Mouse (Mus musculus) cortical plate, adult 2 months (tissue): ENCODE data around the gene Sbf2. TPM values are rescaled to one million over a fixed set of nuclear protein-coding genes. Genes with fewer than 3 reads are reported as not detected.
A peak's percentile ranks its signal among the peaks of the same experiment; 100 is the strongest.
"Not testable (repeated sequence)": the region's sequence is repeated elsewhere in the genome, so short reads cannot be mapped to it uniquely, and the experiment has no call there.

Source experiments
- H3K27ac ChIP-seq: fragments of 200-500 bp; 2 replicates; pipeline ENCODE4 v1.5.1; 2012; ENCODE audit warnings: low read length, control low read depth, inconsistent platforms; ENCODE audit not compliant: insufficient read depth
- H3K4me1 ChIP-seq: fragments of 200-500 bp; 2 replicates; pipeline ENCODE4 v1.6.1; 2011; ENCODE audit warnings: low read length; ENCODE audit not compliant: control insufficient read depth, insufficient read depth
- H3K4me3 ChIP-seq: fragments of 200-500 bp; 2 replicates; pipeline ENCODE4 v1.5.1; 2011; ENCODE audit warnings: mild to moderate bottlenecking, low read length, control low read depth; ENCODE audit not compliant: insufficient read depth
- CTCF ChIP-seq: fragments of 200-500 bp; IDR thresholded peaks from 2 replicates; pipeline ENCODE4 v1.5.1; 2011; ENCODE audit warnings: mild to moderate bottlenecking, control low read depth, low read length; ENCODE audit not compliant: insufficient read depth; ENCODE audit errors: extremely low read depth
- POLR2A ChIP-seq: fragments of 200-500 bp; IDR thresholded peaks from 2 replicates; pipeline ENCODE4 v1.6.1; 2011; ENCODE audit warnings: mild to moderate bottlenecking, low read length, control low read depth; ENCODE audit not compliant: insufficient read depth; ENCODE audit errors: extremely low read depth
- polyA plus RNA-seq: library from polyadenylated mRNA; depleted of rRNA; stranded (reverse); fragments of >200 nt; gene quantifications from 2 replicates; pipeline ENCODE4 v1.2.3, GENCODE M21; 2012

Gene Sbf2
- polyA plus RNA-seq, 1 experiment, result 32.8 TPM

DNA sequence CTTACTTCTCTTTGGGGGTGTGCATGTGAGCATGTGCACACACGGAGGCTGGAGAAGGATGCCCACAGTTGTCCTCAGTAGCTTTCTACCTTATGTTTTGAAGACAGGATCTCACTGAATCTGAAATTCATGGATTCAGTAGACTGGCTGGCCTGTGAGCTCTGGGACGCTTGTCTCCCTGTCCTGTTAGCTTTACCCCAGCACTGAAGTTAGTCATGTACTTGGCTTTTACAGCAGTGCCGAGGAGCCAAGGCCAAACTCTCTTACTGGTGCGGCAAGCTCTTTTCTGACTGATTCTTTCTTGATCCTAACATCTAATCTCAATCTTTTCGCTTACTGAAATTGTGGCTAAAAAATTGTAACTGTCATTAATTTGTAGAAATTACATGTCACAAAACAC lies 151.3 kb downstream of the Sbf2 start:
- no peaks in the 10 kb centered on the region for H3K4me1 ChIP-seq
- no peak overlapping the region for H3K27ac ChIP-seq
- H3K4me3 ChIP-seq, result no peak overlapping the region
- no peak for TF ChIP-seq CTCF
- no peak for TF ChIP-seq POLR2A

DNA sequence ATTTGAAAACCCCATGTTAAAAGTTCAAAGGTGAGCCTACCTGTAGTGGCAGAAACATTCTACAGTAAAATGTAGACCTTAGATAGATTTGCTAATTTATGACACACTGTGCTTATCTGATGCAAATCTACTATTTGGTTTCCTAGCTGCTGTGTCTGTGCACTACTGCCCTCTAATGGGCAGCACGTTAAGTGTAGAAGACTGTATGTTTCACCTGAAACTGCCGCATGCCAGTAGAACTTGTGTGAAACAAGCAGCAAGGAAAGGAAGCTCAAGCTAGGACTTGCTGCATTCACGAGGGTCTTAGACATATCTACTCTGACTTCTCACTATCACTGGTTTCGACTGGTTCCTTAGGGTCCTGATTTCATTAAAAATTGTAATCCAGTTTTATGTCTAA lies 182.4 kb downstream of the Sbf2 start:
- TF ChIP-seq POLR2A (no peak), CTCF (peak; percentile 72)
- no peak overlapping the region for H3K27ac ChIP-seq
- no peak overlapping the region for H3K4me3 ChIP-seq
- no peaks in the 10 kb centered on the region; the same call in 1 of the 2 replicates for H3K4me1 ChIP-seq

DNA sequence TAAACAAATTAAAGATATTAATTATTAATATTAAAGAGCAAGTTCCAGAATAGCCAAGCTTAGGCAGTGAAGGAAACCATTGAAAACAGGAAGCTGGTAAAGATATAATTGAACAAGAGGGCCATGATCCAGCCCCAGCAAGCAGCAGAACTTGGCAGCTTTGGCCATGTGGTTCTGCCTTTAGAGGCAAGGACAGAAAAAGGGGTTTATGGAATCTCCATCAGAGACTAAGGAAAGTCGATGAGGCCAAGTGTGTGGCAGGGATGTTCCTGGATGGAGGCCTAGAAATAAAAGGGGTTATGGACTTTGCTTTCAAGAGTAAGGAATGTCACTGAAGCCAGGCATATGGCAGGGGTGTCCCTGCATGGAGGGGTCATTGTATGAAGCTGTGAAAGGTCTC lies 198.4 kb downstream of the Sbf2 start:
- Histone ChIP-seq H3K4me1 (no peaks in the 10 kb centered on the region; the same call in 1 of the 2 replicates), H3K4me3 (no peak overlapping the region), H3K27ac (no peak overlapping the region)
- TF ChIP-seq POLR2A (no peak), CTCF (no peak)

DNA sequence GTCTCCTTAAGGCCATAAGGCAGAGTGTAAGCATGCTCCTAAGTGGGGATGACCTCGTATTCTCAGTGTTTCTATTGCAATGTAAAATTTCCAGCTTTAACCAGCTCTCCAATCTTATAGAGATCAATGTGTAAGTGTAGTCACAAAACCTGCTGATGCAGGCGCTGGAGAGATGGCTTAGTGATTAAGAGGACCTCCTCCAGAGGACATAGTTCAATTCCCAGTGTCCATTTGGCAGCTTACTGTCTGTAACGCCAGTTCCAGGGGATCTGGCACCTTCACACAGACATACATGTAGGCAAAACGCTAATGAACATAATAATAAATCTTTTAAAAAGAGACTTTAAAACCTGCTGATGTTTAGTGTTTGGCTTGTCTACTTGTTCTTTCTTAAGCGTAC lies 200.4 kb downstream of the Sbf2 start:
- no peak overlapping the region for H3K27ac ChIP-seq
- no peaks in the 10 kb centered on the region; the same call in 1 of the 2 replicates for H3K4me1 ChIP-seq
- TF ChIP-seq CTCF (no peak), POLR2A (no peak)
- H3K4me3 ChIP-seq, result no peak overlapping the region

DNA sequence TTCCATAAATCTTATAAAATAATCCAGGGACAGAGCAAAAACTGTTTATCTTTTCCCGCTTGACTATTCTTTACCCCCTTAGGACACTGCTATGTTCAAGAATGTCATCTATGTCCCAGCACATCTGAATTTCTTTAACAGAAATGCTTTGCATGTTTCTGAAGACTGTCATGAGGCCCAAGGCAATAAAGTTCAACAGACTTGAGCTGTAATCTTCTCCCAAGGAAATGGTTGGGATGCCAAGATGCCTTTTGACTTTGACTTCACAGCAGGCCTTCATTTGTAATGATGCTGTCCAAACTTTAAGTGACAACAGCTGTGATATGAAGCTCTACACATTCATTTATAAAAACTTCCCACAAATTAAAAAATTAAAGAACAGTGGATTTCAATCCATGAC lies 212.6 kb downstream of the Sbf2 start:
- H3K27ac ChIP-seq, result no peak overlapping the region
- TF ChIP-seq POLR2A (no peak), CTCF (no peak)

DNA sequence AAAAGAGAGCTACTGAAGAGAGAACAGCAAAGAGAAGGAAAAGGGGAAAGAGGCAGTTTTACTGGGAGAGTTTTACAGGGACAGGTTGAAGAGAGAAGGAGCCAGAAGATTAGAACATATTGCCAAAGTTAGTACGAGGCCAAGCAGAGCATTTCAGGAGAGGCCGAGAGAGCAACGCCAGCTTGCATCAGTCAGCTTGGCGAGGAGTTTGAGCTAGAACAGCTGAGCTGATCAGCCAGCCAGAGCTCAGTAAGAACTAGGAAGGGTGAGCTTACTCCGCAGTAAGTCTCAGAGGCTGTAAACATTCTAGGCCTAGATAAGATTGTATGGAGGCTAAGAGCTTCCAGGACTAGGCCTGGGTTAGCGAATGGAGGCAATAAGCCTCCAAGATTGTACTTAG lies 222.1 kb downstream of the Sbf2 start:
- Histone ChIP-seq H3K4me1 (no peaks in the 10 kb centered on the region), H3K27ac (no peak overlapping the region), H3K4me3 (no peak overlapping the region)
- TF ChIP-seq POLR2A, result no peak
- no peak for TF ChIP-seq CTCF

More for the DNA sequence above, 212.6 kb downstream of the Sbf2 start:
- Histone ChIP-seq H3K4me1 (no peaks in the 10 kb centered on the region), H3K4me3 (no peak overlapping the region)

DNA sequence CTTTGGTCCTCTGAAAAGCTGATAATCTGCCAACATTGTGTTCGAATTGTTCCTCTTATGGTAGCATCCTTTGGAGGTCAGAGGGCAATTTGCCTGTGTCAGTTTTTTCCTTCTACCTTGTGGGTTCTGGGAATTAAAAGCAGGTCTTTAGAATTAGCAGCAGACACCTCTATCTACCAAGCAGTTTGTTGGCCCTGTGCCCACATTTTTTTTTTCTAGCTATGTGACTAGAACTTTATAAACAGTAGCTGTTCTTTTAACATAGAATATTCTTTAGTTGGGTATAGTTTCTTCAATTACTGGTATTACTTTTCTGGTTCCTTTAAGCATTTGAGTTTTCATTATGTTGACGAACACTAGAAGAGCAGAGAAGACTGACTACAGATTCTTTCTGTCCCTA lies 223.1 kb downstream of the Sbf2 start:
- Histone ChIP-seq H3K27ac (no peak overlapping the region), H3K4me1 (no peaks in the 10 kb centered on the region), H3K4me3 (no peak overlapping the region)
- TF ChIP-seq CTCF (no peak), POLR2A (no peak)

DNA sequence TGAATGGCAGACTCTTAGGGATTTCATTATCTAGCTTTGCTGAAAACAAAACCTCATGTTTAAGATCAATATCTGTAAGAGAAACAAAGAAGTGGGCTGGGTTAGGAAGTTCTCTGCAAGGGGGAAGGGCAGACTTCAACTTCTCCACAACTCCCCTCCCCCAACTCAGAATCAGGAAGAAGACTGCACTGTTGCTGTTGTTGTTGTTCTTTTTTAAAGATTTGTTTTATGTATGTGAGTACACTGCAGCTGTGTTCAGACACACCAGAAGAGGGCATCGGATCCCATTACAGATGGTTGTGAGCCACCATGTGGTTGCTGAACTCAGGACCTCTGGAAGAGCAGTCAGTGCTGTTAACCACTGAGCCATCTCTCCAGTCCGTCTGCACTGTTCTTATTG lies 225.8 kb downstream of the Sbf2 start:
- not testable (repeated sequence) for H3K4me1 ChIP-seq, H3K27ac ChIP-seq, H3K4me3 ChIP-seq

DNA sequence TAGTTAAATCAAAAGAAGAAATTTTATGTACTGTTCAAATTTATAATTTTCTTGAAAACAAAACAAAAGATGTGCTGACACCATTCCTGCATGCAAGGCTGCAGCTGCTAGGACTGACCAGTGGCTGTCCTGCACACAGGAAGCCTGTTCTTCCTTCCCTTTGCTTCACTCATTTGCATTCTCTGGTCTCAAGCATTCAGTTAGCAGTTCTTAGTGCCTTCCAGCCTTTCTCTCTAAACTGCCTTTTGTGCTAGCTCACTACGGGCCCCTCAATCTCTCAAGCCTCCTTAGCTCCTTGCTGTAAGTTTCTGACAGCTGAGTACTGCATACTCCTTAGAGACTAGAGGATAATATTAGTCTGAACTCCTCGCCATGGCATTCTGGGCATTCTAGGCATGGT lies 227.2 kb downstream of the Sbf2 start:
- Histone ChIP-seq H3K27ac (no peak overlapping the region), H3K4me1 (no peaks in the 10 kb centered on the region), H3K4me3 (no peak overlapping the region)
- no peak for TF ChIP-seq CTCF
- TF ChIP-seq POLR2A, result no peak

DNA sequence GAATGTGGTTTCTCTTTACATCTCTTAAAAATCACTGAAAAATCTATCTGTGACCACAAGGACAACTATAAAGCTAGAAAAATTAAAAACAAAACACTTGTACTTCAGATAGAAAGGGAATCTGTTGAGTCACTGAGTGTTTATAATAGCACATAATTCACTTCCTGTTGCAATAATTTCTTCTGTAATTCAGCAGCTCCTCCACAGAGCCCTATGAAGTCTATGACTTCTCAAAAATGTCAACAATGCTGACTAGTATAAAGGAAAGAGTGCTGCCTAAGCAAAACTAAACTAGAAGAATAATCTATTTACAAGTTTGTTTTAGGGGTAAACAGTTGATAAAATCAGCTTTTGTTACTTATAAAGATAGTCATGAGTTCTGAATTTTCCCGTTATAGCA lies 229.2 kb downstream of the Sbf2 start:
- Histone ChIP-seq H3K4me1 (no peaks in the 10 kb centered on the region), H3K27ac (no peak overlapping the region), H3K4me3 (no peak overlapping the region)
- no peak for TF ChIP-seq CTCF
- TF ChIP-seq POLR2A, result no peak

DNA sequence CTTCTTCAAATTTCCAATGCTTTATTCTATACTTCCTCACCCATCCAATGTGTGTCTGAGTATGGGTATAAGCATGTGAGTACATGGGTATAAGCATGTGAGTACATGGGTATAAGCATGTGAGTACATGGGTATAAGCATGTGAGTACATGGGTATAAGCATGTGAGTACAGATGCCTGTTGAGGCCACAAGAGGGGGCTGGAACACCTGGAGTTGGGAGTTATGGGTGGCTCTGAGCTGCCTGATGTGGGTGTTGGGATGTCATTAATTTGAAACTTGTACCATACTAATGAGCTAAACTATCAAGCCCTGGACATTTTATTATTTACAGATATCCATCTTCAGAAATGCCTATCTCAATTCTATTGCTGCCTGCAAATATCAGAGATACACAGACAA lies 230.4 kb downstream of the Sbf2 start:
- Histone ChIP-seq H3K27ac (no peak overlapping the region), H3K4me1 (peaks cover 1% of the 10 kb centered on the region), H3K4me3 (no peak overlapping the region)
- no peak for TF ChIP-seq POLR2A
- TF ChIP-seq CTCF, result 0 out of 2 replicates have a peak, but pooled peaks have one; percentile 1
